Mouse (Mus musculus) heart, embryonic 11.5 days (tissue): ENCODE measurements around the gene Ttc26. TPM values are rescaled to one million over a fixed set of nuclear protein-coding genes. Genes with fewer than 3 reads are reported as not detected.
A peak's percentile ranks its signal among the peaks of the same experiment; 100 is the strongest.
"Not testable (repeated sequence)": the region's sequence is repeated elsewhere in the genome, so short reads cannot be mapped to it uniquely, and the experiment has no call there.

ENCODE experiments used
- ATAC-seq: fragments of 200-750 bp; cut with Nextera tagmentation; replicated peaks from 2 replicates; pipeline ENCODE4 v1.8.0; 2017; ENCODE audit warnings: moderate library complexity; ENCODE audit not compliant: insufficient number of reproducible peaks, low FRiP score, low TSS enrichment
- H3K27ac ChIP-seq: fragments of 300-500 bp; sonication (generic); 2 replicates; pipeline ENCODE4 v1.5.1; 2014; ENCODE audit warnings: mild to moderate bottlenecking, low read depth, low read length
- H3K27me3 ChIP-seq: fragments of 300-500 bp; sonication (generic); 2 replicates; pipeline ENCODE4 v1.6.1; 2014; ENCODE audit warnings: mild to moderate bottlenecking, low read length, mixed read lengths; ENCODE audit not compliant: control insufficient read depth, insufficient read depth
- H3K36me3 ChIP-seq: fragments of 300-500 bp; sonication (generic); 2 replicates; pipeline ENCODE4 v1.6.1; 2014; ENCODE audit warnings: mild to moderate bottlenecking, low read length, moderate library complexity, mixed read lengths; ENCODE audit not compliant: control insufficient read depth, insufficient read depth
- H3K4me1 ChIP-seq: fragments of 300-500 bp; sonication (generic); 2 replicates; pipeline ENCODE4 v1.6.1; 2014; ENCODE audit warnings: low read length; ENCODE audit not compliant: control insufficient read depth, insufficient read depth
- H3K4me2 ChIP-seq: fragments of 300-500 bp; sonication (generic); 2 replicates; pipeline ENCODE4 v1.6.1; 2014; ENCODE audit warnings: mild to moderate bottlenecking, moderate library complexity
- H3K4me3 ChIP-seq: fragments of 300-500 bp; sonication (generic); 2 replicates; pipeline ENCODE4 v1.5.1; 2014; ENCODE audit warnings: low read depth, low read length
- H3K9ac ChIP-seq: fragments of 300-500 bp; sonication (generic); 2 replicates; pipeline ENCODE4 v1.6.1; 2014; ENCODE audit warnings: mild to moderate bottlenecking, low read depth, low read length, moderate library complexity
- H3K9me3 ChIP-seq: fragments of 300-500 bp; sonication (generic); replicated peaks from 2 replicates; pipeline ENCODE4 v1.6.1; 2016; ENCODE audit warnings: low read length; ENCODE audit not compliant: control insufficient read depth
- WGBS: fragments of 180-500 bp; shearing (Covaris S2); extraction: QIAGEN DNeasy Blood & Tissue Kit; methylation state at CpG from one replicate; pipeline ENCODE4 v1.1.7; 2014; ENCODE audit not compliant: insufficient replicate concordance; 5-methylcytosine and 5-hydroxymethylcytosine counted together
- polyA plus RNA-seq: library from polyadenylated mRNA; unstranded; fragments of >200 nt; fragmentation: Nextera tagmentation; extraction: Ambion mirVana; gene quantifications from 2 replicates; pipeline ENCODE4 v1.2.1, GENCODE M21; 2014

The Ttc26 gene
- polyA plus RNA-seq, 1 experiment from 2014 or later: 3.6 TPM

- no peak overlapping the region for H3K9ac ChIP-seq
- whole genome bisulfite sequencing: 86% methylated on average over 3 of the region's 3 CpGs
- no peaks in the 10 kb centered on the region for H3K4me1 ChIP-seq
- no peak overlapping the region for H3K4me2 ChIP-seq
- H3K27ac ChIP-seq: no peak overlapping the region
- H3K4me3 ChIP-seq: no peak overlapping the region
- no peak for ATAC-seq
- H3K9me3 ChIP-seq: no peaks in the 10 kb centered on the region
- 0 out of 2 replicates have a peak, but pooled peaks cover 2% of the 10 kb centered on the region for H3K36me3 ChIP-seq
- H3K27me3 ChIP-seq: no peaks in the 10 kb centered on the region
Observed at GRCm38 (mm10) chr6:38389671-38390070, 8.4 kb downstream of the Ttc26 start.

- not testable (repeated sequence) for H3K9ac ChIP-seq, H3K4me1 ChIP-seq, H3K36me3 ChIP-seq, H3K27me3 ChIP-seq, ATAC-seq, H3K27ac ChIP-seq, H3K9me3 ChIP-seq
- H3K4me3 ChIP-seq: peak overlapping the region; percentile 84; the same call in 1 of the 2 replicates
- peak overlapping the region; percentile 72 for H3K4me2 ChIP-seq
- WGBS: 73% methylated on average over 5 of the region's 5 CpGs
Observed at GRCm38 (mm10) chr6:38432457-38432856, 51.2 kb downstream of the Ttc26 start.

- Histone ChIP-seq H3K4me3 (peak within 1 kb of the TSS; percentile 84), H3K9ac (peak within 1 kb of the TSS; percentile 97), H3K9me3 (no peaks in the 10 kb centered on the region), H3K4me1 (0 out of 2 replicates have a peak, but pooled peaks cover 3% of the 10 kb centered on the region), H3K27ac (peak within 1 kb of the TSS; percentile 99), H3K36me3 (no peaks in the 10 kb centered on the region), H3K4me2 (peak within 1 kb of the TSS; percentile 72), H3K27me3 (no peaks in the 10 kb centered on the region)
- WGBS: under 1% methylated on average over 64 of the region's 64 CpGs
- ATAC-seq: peak; percentile 96
Observed at GRCm38 (mm10) chr6:38433261-38434033, 52.2 kb downstream of the Ttc26 start, which contains the start of gene Ubn2. TSS of gene Ubn2 (plus strand) at chr6:38433950.

DNA sequence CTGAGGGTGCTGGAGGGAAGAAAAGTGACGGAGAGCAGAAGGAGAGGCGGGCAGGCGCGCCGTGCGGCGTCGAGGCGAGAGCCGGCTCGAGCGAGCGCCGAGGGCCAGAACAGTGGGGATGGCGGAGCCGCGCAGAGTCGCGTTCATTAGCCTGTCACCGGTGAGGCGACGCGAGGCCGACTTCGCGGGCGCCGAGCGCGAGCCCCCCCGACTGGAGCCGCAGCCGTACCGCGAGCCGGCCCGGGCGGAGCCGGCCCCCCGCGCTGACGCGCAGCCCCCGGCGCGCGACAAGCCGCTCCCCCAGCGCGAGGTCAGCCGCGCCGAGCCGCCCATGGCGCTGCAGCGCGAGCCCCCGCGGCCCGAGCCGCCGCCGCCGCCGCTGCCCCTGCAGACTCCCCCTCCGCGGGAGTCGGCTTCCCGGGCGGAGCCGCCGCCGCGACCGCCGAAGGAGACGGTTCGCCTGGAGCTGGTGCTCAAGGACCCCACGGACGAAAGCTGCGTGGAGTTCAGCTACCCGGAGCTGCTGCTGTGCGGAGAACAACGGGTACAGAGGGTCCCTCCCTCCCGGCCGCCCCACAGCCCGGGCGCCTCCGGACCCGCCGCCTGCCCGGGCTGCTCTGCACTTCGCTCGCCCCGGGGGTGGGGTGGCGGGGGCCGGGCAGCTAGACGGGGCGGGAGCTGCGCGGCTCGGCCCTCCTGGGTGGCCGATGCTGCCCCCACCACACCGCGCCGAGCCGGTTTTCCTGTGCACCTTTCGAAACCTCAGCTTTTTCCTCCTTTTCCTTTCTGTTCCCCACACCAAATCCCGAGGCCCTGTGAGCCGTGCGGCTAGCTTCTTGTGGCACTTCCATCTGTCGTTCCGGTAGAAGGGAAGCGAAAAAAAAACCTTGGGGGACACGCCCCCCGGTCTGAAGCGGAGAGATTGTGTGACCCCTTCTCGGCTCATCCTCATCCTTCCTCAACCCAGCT, 53.1 kb downstream of the Ttc26 start:
- Histone ChIP-seq H3K9ac (peak overlapping the region; percentile 97), H3K9me3 (no peaks in the 10 kb centered on the region), H3K4me3 (peak overlapping the region; percentile 84), H3K27me3 (no peaks in the 10 kb centered on the region), H3K27ac (peak overlapping the region; percentile 99), H3K4me2 (peak overlapping the region; percentile 72), H3K36me3 (no peaks in the 10 kb centered on the region), H3K4me1 (0 out of 2 replicates have a peak, but pooled peaks cover 3% of the 10 kb centered on the region)
- under 1% methylated on average over 76 of the region's 118 CpGs for WGBS
- peak; percentile 78 for ATAC-seq

DNA sequence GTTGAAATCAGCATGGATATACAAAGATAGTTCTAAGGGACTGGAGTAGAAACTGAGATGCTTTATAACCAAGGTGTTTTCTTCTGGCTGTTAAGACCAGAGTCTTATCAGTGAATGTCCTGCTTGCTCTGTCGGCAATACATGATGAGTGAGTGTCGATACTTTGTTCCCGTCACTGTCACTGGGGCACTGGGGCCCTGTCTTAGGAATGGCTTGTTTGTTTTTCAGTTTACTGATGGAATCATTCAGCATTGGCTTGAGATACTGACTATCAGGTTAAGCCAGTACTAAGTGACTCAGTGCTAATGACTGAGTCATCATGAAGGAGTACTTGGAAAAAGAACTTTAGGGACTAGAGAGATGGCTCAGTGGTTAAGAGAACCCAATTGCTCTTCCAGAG, 62.6 kb downstream of the Ttc26 start:
- H3K4me3 ChIP-seq: no peak overlapping the region
- no peaks in the 10 kb centered on the region for H3K9me3 ChIP-seq
- no peaks in the 10 kb centered on the region for H3K27me3 ChIP-seq
- 27% methylated on average over 3 of the region's 3 CpGs for WGBS
- no peak overlapping the region for H3K27ac ChIP-seq
- no peaks in the 10 kb centered on the region for H3K36me3 ChIP-seq
- H3K4me2 ChIP-seq: no peak overlapping the region
- no peaks in the 10 kb centered on the region for H3K4me1 ChIP-seq
- H3K9ac ChIP-seq: no peak overlapping the region
- no peak; the same call in 1 of the 2 replicates for ATAC-seq

GRCm38 (mm10) chr6:38448295-38448694, 67.0 kb downstream of the Ttc26 start:
- H3K27ac ChIP-seq: no peak overlapping the region
- no peaks in the 10 kb centered on the region for H3K4me1 ChIP-seq
- no peaks in the 10 kb centered on the region for H3K27me3 ChIP-seq
- no peak overlapping the region for H3K4me2 ChIP-seq
- H3K9me3 ChIP-seq: no peaks in the 10 kb centered on the region
- ATAC-seq: no peak
- no peak overlapping the region for H3K9ac ChIP-seq
- no peaks in the 10 kb centered on the region; the same call in 1 of the 2 replicates for H3K36me3 ChIP-seq
- no peak overlapping the region for H3K4me3 ChIP-seq
- WGBS: 70% methylated on average over 2 of the region's 2 CpGs

- Histone ChIP-seq H3K4me1 (no peaks in the 10 kb centered on the region), H3K4me2 (no peak overlapping the region), H3K27ac (no peak overlapping the region), H3K36me3 (peaks cover 2% of the 10 kb centered on the region; the same call in 1 of the 2 replicates), H3K9ac (no peak overlapping the region), H3K27me3 (no peaks in the 10 kb centered on the region), H3K4me3 (no peak overlapping the region), H3K9me3 (no peaks in the 10 kb centered on the region)
- 94% methylated on average over 4 of the region's 4 CpGs for WGBS
- ATAC-seq: no peak
Observed at GRCm38 (mm10) chr6:38453049-38453448, 71.8 kb downstream of the Ttc26 start.

GRCm38 (mm10) chr6:38456425-38456824, 75.2 kb downstream of the Ttc26 start:
- H3K27ac ChIP-seq, H3K9ac ChIP-seq, H3K4me1 ChIP-seq, H3K4me3 ChIP-seq, H3K4me2 ChIP-seq, ATAC-seq, H3K9me3 ChIP-seq, H3K27me3 ChIP-seq, H3K36me3 ChIP-seq: not testable (repeated sequence)
